Mouse (Mus musculus) stomach, postnatal 0 days (tissue): Measurements from ENCODE around the gene Nsg2.

Experiments
- CTCF ChIP-seq: IDR thresholded peaks from 2 replicates; pipeline ENCODE4 v1.5.1; 2016; ENCODE audit warnings: antibody characterized with exemption, low read depth, mild to moderate bottlenecking, moderate library complexity
- EP300 ChIP-seq: optimal IDR thresholded peaks from 2 replicates; pipeline ENCODE3; 2016; ENCODE audit warnings: antibody characterized with exemption

GRCm38 (mm10) chr11:32026634-32027033 lies 26.4 kb downstream of the Nsg2 start:
- no peak for TF ChIP-seq EP300
- no peak for TF ChIP-seq CTCF
